Mouse (Mus musculus): ENCODE results near the gene Scg5.

GRCm38 (mm10) chr2:113787882-113788281 is 41.0 kb downstream of the Scg5 start:
- TF ChIP-seq TAL1 (IDR thresholded peaks at IDR 0.05; ENCODE audit: low read length) (no peak), GATA1 (IDR thresholded peaks at IDR 0.05; ENCODE audit: low read length) (no peak)
